Mouse (Mus musculus): ENCODE results near the gene Intu. TPM values are rescaled to one million over a fixed set of nuclear protein-coding genes. Genes with fewer than 3 reads are reported as not detected.

The Intu gene
- polyA plus RNA-seq, 1 experiment from 2014 or later, result 3.6 TPM

- ATAC-seq (replicated peaks; ENCODE audit: low FRiP score), result no peak
- H3K27ac ChIP-seq (ENCODE audit: low read depth, low read length), result no peak overlapping the region
Observed at GRCm38 (mm10) chr3:40695162-40695561, 164.1 kb downstream of the Intu start.

GRCm38 (mm10) chr3:40698834-40699233 is 167.7 kb downstream of the Intu start:
- no peaks in the 10 kb centered on the region for H3K27me3 ChIP-seq (replicated peaks; ENCODE audit: control insufficient read depth, insufficient read depth, low read length)
- H3K4me3 ChIP-seq (ENCODE audit: low read depth, low read length), result no peak overlapping the region
- no peak overlapping the region for H3K9ac ChIP-seq (ENCODE audit: low read depth, low read length)
- no peak overlapping the region for H3K27ac ChIP-seq (ENCODE audit: low read depth, low read length)
- no peaks in the 10 kb centered on the region for H3K36me3 ChIP-seq (ENCODE audit: control insufficient read depth, insufficient read depth, low read length)
- no peak for DNase-seq (ENCODE audit: low spot score)
- H3K9me3 ChIP-seq (ENCODE audit: control insufficient read depth, low read length), result no peaks in the 10 kb centered on the region
- H3K4me2 ChIP-seq, result no peak overlapping the region
- no peak for ATAC-seq (replicated peaks; ENCODE audit: low FRiP score)
- H3K4me1 ChIP-seq (replicated peaks; ENCODE audit: control insufficient read depth, insufficient read depth, low read length), result no peaks in the 10 kb centered on the region
- 70% methylated on average over 3 of the region's 3 CpGs for WGBS

More at GRCm38 (mm10) chr3:40695162-40695561, 164.1 kb downstream of the Intu start:
- no peaks in the 10 kb centered on the region for H3K27me3 ChIP-seq (replicated peaks; ENCODE audit: control insufficient read depth, insufficient read depth, low read length)
- no peak overlapping the region for H3K9ac ChIP-seq (ENCODE audit: low read depth, low read length)
- no peaks in the 10 kb centered on the region for H3K36me3 ChIP-seq (ENCODE audit: control insufficient read depth, insufficient read depth, low read length)
- H3K9me3 ChIP-seq (ENCODE audit: control insufficient read depth, low read length), result no peaks in the 10 kb centered on the region
- H3K4me2 ChIP-seq, result no peak overlapping the region
- no peaks in the 10 kb centered on the region for H3K4me1 ChIP-seq (replicated peaks; ENCODE audit: control insufficient read depth, insufficient read depth, low read length)
- no peak overlapping the region for H3K4me3 ChIP-seq (ENCODE audit: low read depth, low read length)
- 90% methylated on average over 2 of the region's 2 CpGs for WGBS
- no peak for DNase-seq (ENCODE audit: low spot score)

- Histone ChIP-seq H3K27me3 (replicated peaks; ENCODE audit: control insufficient read depth, insufficient read depth, low read length) (no peaks in the 10 kb centered on the region), H3K36me3 (ENCODE audit: control insufficient read depth, insufficient read depth, low read length) (no peaks in the 10 kb centered on the region), H3K4me3 (ENCODE audit: low read depth, low read length) (no peak overlapping the region), H3K9ac (ENCODE audit: low read depth, low read length) (no peak overlapping the region), H3K27ac (ENCODE audit: low read depth, low read length) (no peak overlapping the region), H3K4me2 (no peak overlapping the region), H3K9me3 (ENCODE audit: control insufficient read depth, low read length) (no peaks in the 10 kb centered on the region), H3K4me1 (replicated peaks; ENCODE audit: control insufficient read depth, insufficient read depth, low read length) (no peaks in the 10 kb centered on the region)
- no peak for DNase-seq (ENCODE audit: low spot score)
- ATAC-seq (replicated peaks; ENCODE audit: low FRiP score), result no peak
- 67% methylated on average over 5 of the region's 5 CpGs for WGBS
Observed at GRCm38 (mm10) chr3:40704816-40705430, 173.8 kb downstream of the Intu start.

- ATAC-seq (replicated peaks; ENCODE audit: low FRiP score) (no peak), DNase-seq (ENCODE audit: low spot score) (no peak)
- Histone ChIP-seq H3K27me3 (replicated peaks; ENCODE audit: control insufficient read depth, insufficient read depth, low read length) (no peaks in the 10 kb centered on the region), H3K4me2 (no peak within 1 kb of the TSS), H3K27ac (ENCODE audit: low read depth, low read length) (no peak within 1 kb of the TSS), H3K4me3 (ENCODE audit: low read depth, low read length) (no peak within 1 kb of the TSS), H3K9ac (ENCODE audit: low read depth, low read length) (no peak within 1 kb of the TSS), H3K9me3 (ENCODE audit: control insufficient read depth, low read length) (no peaks in the 10 kb centered on the region), H3K4me1 (replicated peaks; ENCODE audit: control insufficient read depth, insufficient read depth, low read length) (no peaks in the 10 kb centered on the region), H3K36me3 (ENCODE audit: control insufficient read depth, insufficient read depth, low read length) (no peaks in the 10 kb centered on the region)
- WGBS, result 83% methylated on average over 30 of the region's 30 CpGs
Observed at GRCm38 (mm10) chr3:40708655-40709054, 177.6 kb downstream of the Intu start, which contains the start of gene Slc25a31. Gene Slc25a31, plus strand, starts transcription at chr3:40708855.

DNA sequence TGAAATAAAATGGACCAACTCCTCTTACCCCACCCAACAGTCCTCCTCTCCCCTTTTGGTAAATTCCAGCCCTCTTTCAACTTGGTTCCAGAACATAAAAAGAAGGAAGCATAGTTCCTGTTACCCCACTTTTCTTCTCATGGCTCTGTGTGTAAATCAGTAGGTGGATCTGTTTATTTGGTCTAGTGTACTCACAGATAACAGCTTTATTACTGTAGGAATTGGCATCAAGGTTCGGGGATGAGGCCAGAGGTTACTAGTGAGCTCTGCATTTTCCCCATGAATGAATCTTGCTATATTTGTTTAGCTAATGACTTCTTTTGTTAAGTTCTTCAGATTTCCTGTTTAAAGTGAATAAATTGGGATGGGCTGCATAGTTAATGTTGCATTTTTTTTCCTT is 185.0 kb downstream of the Intu start:
- H3K9me3 ChIP-seq (ENCODE audit: control insufficient read depth, low read length), result no peaks in the 10 kb centered on the region
- 50% methylated on average over 1 of the region's 1 CpGs for WGBS
- H3K4me1 ChIP-seq (replicated peaks; ENCODE audit: control insufficient read depth, insufficient read depth, low read length), result no peaks in the 10 kb centered on the region
- no peak overlapping the region for H3K4me2 ChIP-seq
- H3K4me3 ChIP-seq (ENCODE audit: low read depth, low read length), result no peak overlapping the region
- no peak overlapping the region for H3K27ac ChIP-seq (ENCODE audit: low read depth, low read length)
- DNase-seq (ENCODE audit: low spot score), result no peak
- H3K36me3 ChIP-seq (ENCODE audit: control insufficient read depth, insufficient read depth, low read length), result no peaks in the 10 kb centered on the region
- no peaks in the 10 kb centered on the region for H3K27me3 ChIP-seq (replicated peaks; ENCODE audit: control insufficient read depth, insufficient read depth, low read length)
- no peak for ATAC-seq (replicated peaks; ENCODE audit: low FRiP score)
- H3K9ac ChIP-seq (ENCODE audit: low read depth, low read length), result no peak overlapping the region

DNA sequence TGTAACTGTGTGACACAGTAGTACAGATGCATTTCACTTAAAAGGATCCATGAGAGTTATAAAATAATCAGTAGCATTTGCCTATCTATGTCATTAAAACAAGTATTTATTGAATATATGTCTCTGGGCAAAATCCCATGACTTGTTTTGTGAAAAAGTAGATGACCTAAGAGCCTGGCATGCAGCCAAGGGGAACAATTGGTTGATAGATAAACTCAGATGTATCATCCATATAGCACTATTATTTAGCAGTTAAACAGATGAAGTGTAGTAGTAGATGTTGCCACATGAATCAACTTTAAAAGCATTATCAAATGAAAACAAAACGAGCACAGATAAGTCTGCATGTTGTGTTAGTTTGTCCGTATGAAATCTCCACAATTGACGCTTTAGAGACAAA is 187.9 kb downstream of the Intu start:
- H3K27ac ChIP-seq (ENCODE audit: low read depth, low read length), result no peak overlapping the region
- ATAC-seq (replicated peaks; ENCODE audit: low FRiP score) (no peak), DNase-seq (ENCODE audit: low spot score) (no peak)
- H3K4me1 ChIP-seq (replicated peaks; ENCODE audit: control insufficient read depth, insufficient read depth, low read length), result no peaks in the 10 kb centered on the region
- no peaks in the 10 kb centered on the region for H3K27me3 ChIP-seq (replicated peaks; ENCODE audit: control insufficient read depth, insufficient read depth, low read length)
- H3K36me3 ChIP-seq (ENCODE audit: control insufficient read depth, insufficient read depth, low read length), result no peaks in the 10 kb centered on the region
- H3K4me3 ChIP-seq (ENCODE audit: low read depth, low read length), result no peak overlapping the region
- 76% methylated on average over 3 of the region's 3 CpGs for WGBS
- no peaks in the 10 kb centered on the region for H3K9me3 ChIP-seq (ENCODE audit: control insufficient read depth, low read length)
- no peak overlapping the region for H3K9ac ChIP-seq (ENCODE audit: low read depth, low read length)
- no peak overlapping the region for H3K4me2 ChIP-seq

GRCm38 (mm10) chr3:40738381-40738912 is 207.4 kb downstream of the Intu start:
- Histone ChIP-seq H3K4me3 (ENCODE audit: low read depth, low read length) (no peak overlapping the region), H3K9ac (ENCODE audit: low read depth, low read length) (no peak overlapping the region), H3K36me3 (ENCODE audit: control insufficient read depth, insufficient read depth, low read length) (no peaks in the 10 kb centered on the region), H3K27me3 (replicated peaks; ENCODE audit: control insufficient read depth, insufficient read depth, low read length) (no peaks in the 10 kb centered on the region), H3K4me2 (no peak overlapping the region), H3K27ac (ENCODE audit: low read depth, low read length) (no peak overlapping the region), H3K9me3 (ENCODE audit: control insufficient read depth, low read length) (no peaks in the 10 kb centered on the region), H3K4me1 (replicated peaks; ENCODE audit: control insufficient read depth, insufficient read depth, low read length) (no peaks in the 10 kb centered on the region)
- no peak for DNase-seq (ENCODE audit: low spot score)
- ATAC-seq (replicated peaks; ENCODE audit: low FRiP score), result no peak
- 56% methylated on average over 6 of the region's 6 CpGs for WGBS

GRCm38 (mm10) chr3:40744024-40744835 is 213.1 kb downstream of the Intu start, which contains the start of gene Hspa4l:
Gene Hspa4l, plus strand, starts transcription at chr3:40744495.
- peak within 1 kb of the TSS; percentile 87 for H3K27ac ChIP-seq (ENCODE audit: low read depth, low read length)
- ATAC-seq (replicated peaks; ENCODE audit: low FRiP score) (no peak), DNase-seq (ENCODE audit: low spot score) (no peak)
- no peaks in the 10 kb centered on the region for H3K9me3 ChIP-seq (ENCODE audit: control insufficient read depth, low read length)
- 28% methylated on average over 16 of the region's 16 CpGs for WGBS
- no peaks in the 10 kb centered on the region for H3K36me3 ChIP-seq (ENCODE audit: control insufficient read depth, insufficient read depth, low read length)
- no peaks in the 10 kb centered on the region for H3K27me3 ChIP-seq (replicated peaks; ENCODE audit: control insufficient read depth, insufficient read depth, low read length)
- peak within 1 kb of the TSS; percentile 98 for H3K4me2 ChIP-seq
- peak within 1 kb of the TSS; percentile 86 for H3K4me3 ChIP-seq (ENCODE audit: low read depth, low read length)
- peak within 1 kb of the TSS; percentile 82 for H3K9ac ChIP-seq (ENCODE audit: low read depth, low read length)
- peaks cover 7% of the 10 kb centered on the region; the same call in 1 of the 2 replicates for H3K4me1 ChIP-seq (replicated peaks; ENCODE audit: control insufficient read depth, insufficient read depth, low read length)

All from liver, embryonic 11.5 days (tissue).